Mouse (Mus musculus) liver, adult 2 months (tissue): Measurements from ENCODE around the gene Sphk2.

Experiments
- CTCF ChIP-seq: fragments of 200-500 bp; IDR thresholded peaks from 2 replicates; pipeline ENCODE4 v1.5.1; 2011; ENCODE audit warnings: low read depth, low read length, control low read depth
- POLR2A ChIP-seq: fragments of 200-500 bp; IDR thresholded peaks from 2 replicates; pipeline ENCODE4 v1.6.1; 2011; ENCODE audit warnings: low read length, control low read depth; ENCODE audit not compliant: insufficient read depth; ENCODE audit errors: extremely low read depth

DNA sequence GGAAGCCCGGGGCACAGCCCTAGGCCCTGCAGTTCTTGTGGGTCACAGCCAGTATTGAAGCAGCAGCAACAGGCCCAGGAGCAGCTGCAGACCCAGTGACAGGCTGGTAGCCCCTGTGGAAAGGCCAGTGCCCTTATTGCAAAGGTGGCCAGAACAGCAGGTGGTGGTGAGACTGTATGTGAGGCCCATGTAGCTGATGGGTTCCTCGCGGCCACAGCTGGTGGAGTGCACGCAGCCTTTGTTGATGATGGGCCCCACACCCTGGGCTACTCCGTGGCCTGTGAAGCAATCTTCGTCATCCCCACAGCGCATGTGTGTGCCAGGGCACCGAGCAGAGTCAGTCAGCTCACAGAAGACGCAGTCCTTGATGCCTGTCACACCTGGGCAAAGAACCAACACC is 7.3 kb upstream of the Sphk2 start:
- TF ChIP-seq CTCF (no peak), POLR2A (no peak)
